In the genomic region with DNA sequence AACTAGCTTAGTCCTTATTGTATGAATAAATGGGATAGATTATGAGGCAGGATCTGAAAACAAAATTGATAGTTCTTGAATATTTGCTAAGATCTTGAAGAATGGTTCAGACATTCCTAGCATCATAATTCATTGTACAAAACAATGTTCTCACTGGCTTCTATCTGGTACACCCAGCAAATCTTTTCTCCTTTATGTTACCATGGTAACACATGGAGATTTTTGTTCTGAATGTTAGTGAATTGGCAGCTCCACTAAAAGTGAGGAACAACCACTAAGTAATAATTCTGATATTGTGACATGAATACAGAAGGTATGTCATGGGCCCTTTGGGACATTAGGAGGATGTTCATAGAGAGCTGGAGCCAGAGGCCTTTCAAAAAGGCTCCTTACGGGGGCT, we compare ENCODE assay signal across 24 mouse cellular contexts.
DNase-seq lines count a peak whose midpoint lies in the region; ATAC-seq and TF ChIP-seq lines count a peak whose summit lies in the region.
"Had no signal": no experiment of that assay in that cellular context is flagged by ENCODE, and none has a peak within 500 bp of the region (broad histone marks: within the 10 kb centered on the region; RNA-seq: fewer than 3 reads in every experiment).

No protein-coding gene starts in this region.

- DNase-seq in forebrain, embryonic 14.5 days (ENCODE audit: low spot score), result peak; percentile 41
- DNase-seq in forebrain, embryonic 10.5 days (ENCODE audit: extremely low spot score, low spot score), result no peak
- DNase-seq in hindbrain, postnatal 0 days (ENCODE audit: low spot score), result no peak
- no peak for DNase-seq in midbrain, embryonic 11.5 days (ENCODE audit: low spot score, missing footprints)
- DNase-seq in retina, embryonic 14.5 days (ENCODE audit: low spot score), result no peak
- DNase-seq: adrenal gland, postnatal 14 days; cerebellum, adult 11 months; cerebellum, adult 8-10 months; cerebellum, postnatal 14 days; embryo, embryonic 11 days; gastrocnemius, postnatal 10 days; heart, adult 18-20 months; heart, postnatal 14 days had no signal

- H3K4me2 ChIP-seq in forebrain, embryonic 14.5 days (ENCODE audit: low read length), result no peak overlapping the region
- H3K4me2 ChIP-seq in hindbrain, embryonic 16.5 days (ENCODE audit: low read length), result no peak overlapping the region
- no peak overlapping the region for H3K4me2 ChIP-seq in hindbrain, postnatal 0 days (ENCODE audit: low read depth, low read length)
- no peak overlapping the region for H3K4me2 ChIP-seq in midbrain, embryonic 16.5 days (ENCODE audit: low read length)
- H3K4me2 ChIP-seq in midbrain, embryonic 11.5 days, result no peak overlapping the region
- H3K4me2 ChIP-seq in heart, embryonic 11.5 days, result no peak overlapping the region
- H3K4me2 ChIP-seq: embryonic facial prominence, embryonic 15.5 days; heart, embryonic 15.5 days; hindbrain, embryonic 13.5 days had no signal

- no peak overlapping the region for H3K27ac ChIP-seq in forebrain, embryonic 14.5 days (ENCODE audit: low read depth, low read length)
- no peak overlapping the region for H3K27ac ChIP-seq in forebrain, embryonic 10.5 days
- no peak overlapping the region for H3K27ac ChIP-seq in hindbrain, embryonic 16.5 days (ENCODE audit: low read depth, low read length)
- H3K27ac ChIP-seq in hindbrain, postnatal 0 days, result no peak overlapping the region
- H3K27ac ChIP-seq in midbrain, embryonic 16.5 days (ENCODE audit: low read length), result no peak overlapping the region
- H3K27ac ChIP-seq in midbrain, embryonic 11.5 days (ENCODE audit: low read depth, low read length), result no peak overlapping the region
- H3K27ac ChIP-seq in heart, embryonic 11.5 days (ENCODE audit: low read depth, low read length), result no peak overlapping the region
- H3K27ac ChIP-seq: embryonic facial prominence, embryonic 15.5 days; heart, embryonic 10.5 days; heart, embryonic 15.5 days; hindbrain, embryonic 13.5 days had no signal

- H3K27me3 ChIP-seq in forebrain, embryonic 14.5 days (replicated peaks; ENCODE audit: control insufficient read depth, insufficient read depth, low read length), result no peaks in the 10 kb centered on the region
- H3K27me3 ChIP-seq in forebrain, embryonic 10.5 days (ENCODE audit: poor library complexity, severe bottlenecking), result no peaks in the 10 kb centered on the region
- no peaks in the 10 kb centered on the region for H3K27me3 ChIP-seq in hindbrain, embryonic 16.5 days (replicated peaks; ENCODE audit: control insufficient read depth, insufficient read depth, low read length)
- H3K27me3 ChIP-seq in hindbrain, postnatal 0 days (ENCODE audit: insufficient read depth, low read length), result no peaks in the 10 kb centered on the region
- no peaks in the 10 kb centered on the region for H3K27me3 ChIP-seq in midbrain, embryonic 16.5 days (ENCODE audit: control insufficient read depth, insufficient read depth, low read depth, low read length)
- no peaks in the 10 kb centered on the region for H3K27me3 ChIP-seq in midbrain, embryonic 11.5 days (ENCODE audit: control insufficient read depth, insufficient read depth, low read length)
- no peaks in the 10 kb centered on the region for H3K27me3 ChIP-seq in heart, embryonic 11.5 days (ENCODE audit: control insufficient read depth, insufficient read depth, low read length)
- H3K27me3 ChIP-seq: embryonic facial prominence, embryonic 15.5 days; heart, embryonic 15.5 days; hindbrain, embryonic 13.5 days had no signal

- no peak for TF ChIP-seq CTCF in hindbrain, postnatal 0 days (IDR thresholded peaks at IDR 0.05; ENCODE audit: low read depth)

- no peaks in the 10 kb centered on the region for H3K36me3 ChIP-seq in forebrain, embryonic 14.5 days (ENCODE audit: control insufficient read depth, insufficient read depth, low read length)
- no peaks in the 10 kb centered on the region for H3K36me3 ChIP-seq in forebrain, embryonic 10.5 days (replicated peaks)
- H3K36me3 ChIP-seq in hindbrain, embryonic 16.5 days (ENCODE audit: control insufficient read depth, insufficient read depth, low read length), result no peaks in the 10 kb centered on the region
- no peaks in the 10 kb centered on the region for H3K36me3 ChIP-seq in hindbrain, postnatal 0 days (ENCODE audit: insufficient read depth, low read length)
- no peaks in the 10 kb centered on the region for H3K36me3 ChIP-seq in midbrain, embryonic 16.5 days (ENCODE audit: control insufficient read depth, insufficient read depth, low read length)
- no peaks in the 10 kb centered on the region for H3K36me3 ChIP-seq in midbrain, embryonic 11.5 days (ENCODE audit: control insufficient read depth, insufficient read depth, low read length)
- no peaks in the 10 kb centered on the region for H3K36me3 ChIP-seq in heart, embryonic 11.5 days (ENCODE audit: control insufficient read depth, insufficient read depth, low read length)
- H3K36me3 ChIP-seq: embryonic facial prominence, embryonic 15.5 days; heart, embryonic 10.5 days; heart, embryonic 15.5 days; hindbrain, embryonic 13.5 days had no signal

- H3K9me3 ChIP-seq in forebrain, embryonic 14.5 days (replicated peaks; ENCODE audit: control insufficient read depth, low read length), result no peaks in the 10 kb centered on the region
- H3K9me3 ChIP-seq in forebrain, embryonic 10.5 days, result no peaks in the 10 kb centered on the region
- H3K9me3 ChIP-seq in hindbrain, embryonic 16.5 days (ENCODE audit: control insufficient read depth, low read length), result no peaks in the 10 kb centered on the region
- H3K9me3 ChIP-seq in hindbrain, postnatal 0 days (ENCODE audit: low read length), result no peaks in the 10 kb centered on the region
- H3K9me3 ChIP-seq in midbrain, embryonic 16.5 days (replicated peaks; ENCODE audit: control insufficient read depth, low read length, poor library complexity, severe bottlenecking), result no peaks in the 10 kb centered on the region
- no peaks in the 10 kb centered on the region for H3K9me3 ChIP-seq in midbrain, embryonic 11.5 days (ENCODE audit: control insufficient read depth, low read length)
- H3K9me3 ChIP-seq in heart, embryonic 11.5 days (replicated peaks; ENCODE audit: control insufficient read depth, low read length), result no peaks in the 10 kb centered on the region
- H3K9me3 ChIP-seq: embryonic facial prominence, embryonic 15.5 days; heart, embryonic 10.5 days; heart, embryonic 15.5 days; hindbrain, embryonic 13.5 days had no signal

- no peak overlapping the region for H3K9ac ChIP-seq in forebrain, embryonic 14.5 days (ENCODE audit: low read length)
- H3K9ac ChIP-seq in hindbrain, embryonic 16.5 days (ENCODE audit: low read depth, low read length), result no peak overlapping the region
- H3K9ac ChIP-seq in hindbrain, postnatal 0 days (replicated peaks; ENCODE audit: low read length), result no peak overlapping the region
- H3K9ac ChIP-seq in midbrain, embryonic 16.5 days (ENCODE audit: low read depth, low read length), result no peak overlapping the region
- no peak overlapping the region for H3K9ac ChIP-seq in midbrain, embryonic 11.5 days (ENCODE audit: low read length)
- H3K9ac ChIP-seq in heart, embryonic 11.5 days (ENCODE audit: low read depth, low read length), result no peak overlapping the region
- H3K9ac ChIP-seq: embryonic facial prominence, embryonic 15.5 days; heart, embryonic 15.5 days; hindbrain, embryonic 13.5 days had no signal

- WGBS in forebrain, embryonic 14.5 days, result 91% methylated on average over 1 of the region's 1 CpGs
- WGBS in forebrain, embryonic 10.5 days, result 88% methylated on average over 1 of the region's 1 CpGs
- 88% methylated on average over 1 of the region's 1 CpGs for WGBS in hindbrain, embryonic 16.5 days
- WGBS in hindbrain, postnatal 0 days, result 78% methylated on average over 1 of the region's 1 CpGs
- WGBS in midbrain, embryonic 16.5 days, result 81% methylated on average over 1 of the region's 1 CpGs
- WGBS in midbrain, embryonic 11.5 days, result 77% methylated on average over 1 of the region's 1 CpGs
- 85% methylated on average over 1 of the region's 1 CpGs for WGBS in heart, embryonic 11.5 days (ENCODE audit: insufficient replicate concordance)

- H3K4me3 ChIP-seq in forebrain, embryonic 14.5 days (ENCODE audit: low read depth, low read length), result no peak overlapping the region
- H3K4me3 ChIP-seq in forebrain, embryonic 10.5 days, result no peak overlapping the region
- no peak overlapping the region for H3K4me3 ChIP-seq in hindbrain, embryonic 16.5 days (ENCODE audit: low read length)
- H3K4me3 ChIP-seq in hindbrain, postnatal 0 days (ENCODE audit: low read length), result no peak overlapping the region
- H3K4me3 ChIP-seq in midbrain, embryonic 16.5 days (ENCODE audit: low read depth, low read length), result no peak overlapping the region
- H3K4me3 ChIP-seq in midbrain, embryonic 11.5 days (ENCODE audit: low read depth, low read length), result no peak overlapping the region
- no peak overlapping the region for H3K4me3 ChIP-seq in heart, embryonic 11.5 days (ENCODE audit: low read depth, low read length)
- H3K4me3 ChIP-seq: embryonic facial prominence, embryonic 15.5 days; erythroblast, embryonic 14.5 days; heart, embryonic 10.5 days; heart, embryonic 15.5 days; hindbrain, embryonic 13.5 days had no signal

- no peaks in the 10 kb centered on the region for H3K4me1 ChIP-seq in forebrain, embryonic 14.5 days (ENCODE audit: control insufficient read depth, insufficient read depth, low read length)
- no peaks in the 10 kb centered on the region for H3K4me1 ChIP-seq in forebrain, embryonic 10.5 days
- no peaks in the 10 kb centered on the region for H3K4me1 ChIP-seq in hindbrain, embryonic 16.5 days (ENCODE audit: control insufficient read depth, insufficient read depth, low read depth, low read length)
- no peaks in the 10 kb centered on the region for H3K4me1 ChIP-seq in hindbrain, postnatal 0 days (ENCODE audit: insufficient read depth, low read length)
- no peaks in the 10 kb centered on the region for H3K4me1 ChIP-seq in midbrain, embryonic 16.5 days (ENCODE audit: control insufficient read depth, insufficient read depth, low read length)
- H3K4me1 ChIP-seq in midbrain, embryonic 11.5 days (ENCODE audit: control insufficient read depth, insufficient read depth, low read length), result no peaks in the 10 kb centered on the region
- H3K4me1 ChIP-seq in heart, embryonic 11.5 days (ENCODE audit: control insufficient read depth, insufficient read depth, low read length), result no peaks in the 10 kb centered on the region
- H3K4me1 ChIP-seq: embryonic facial prominence, embryonic 15.5 days; heart, embryonic 10.5 days; heart, embryonic 15.5 days; hindbrain, embryonic 13.5 days had no signal

- ATAC-seq in forebrain, embryonic 14.5 days, result no peak
- peak; percentile 56; the same call in 1 of the 2 replicates for ATAC-seq in hindbrain, embryonic 16.5 days
- ATAC-seq in hindbrain, postnatal 0 days, result no peak
- ATAC-seq in midbrain, embryonic 16.5 days, result peak; percentile 70
- ATAC-seq in midbrain, embryonic 11.5 days (ENCODE audit: low FRiP score), result no peak
- ATAC-seq in heart, embryonic 11.5 days (replicated peaks; ENCODE audit: insufficient number of reproducible peaks, low FRiP score, low TSS enrichment), result no peak
- ATAC-seq: activated CD4-positive, CD25-positive, alpha-beta regulatory T cell, adult 4 months; intestine, postnatal 0 days; Patski had no signal

Comparison
In these comparisons a context has a peak if more than half of its experiments do, and no peak if none do; other contexts are left out.
1. ATAC-seq: peak in hindbrain, embryonic 16.5 days (single experiment) and midbrain, embryonic 16.5 days (single experiment); none in forebrain, embryonic 14.5 days (single experiment), hindbrain, postnatal 0 days (single experiment), midbrain, embryonic 11.5 days (single experiment) and heart, embryonic 11.5 days (single experiment).